Mouse (Mus musculus): Measurements from ENCODE around the gene Galr2.

Galr2 gene

DNA sequence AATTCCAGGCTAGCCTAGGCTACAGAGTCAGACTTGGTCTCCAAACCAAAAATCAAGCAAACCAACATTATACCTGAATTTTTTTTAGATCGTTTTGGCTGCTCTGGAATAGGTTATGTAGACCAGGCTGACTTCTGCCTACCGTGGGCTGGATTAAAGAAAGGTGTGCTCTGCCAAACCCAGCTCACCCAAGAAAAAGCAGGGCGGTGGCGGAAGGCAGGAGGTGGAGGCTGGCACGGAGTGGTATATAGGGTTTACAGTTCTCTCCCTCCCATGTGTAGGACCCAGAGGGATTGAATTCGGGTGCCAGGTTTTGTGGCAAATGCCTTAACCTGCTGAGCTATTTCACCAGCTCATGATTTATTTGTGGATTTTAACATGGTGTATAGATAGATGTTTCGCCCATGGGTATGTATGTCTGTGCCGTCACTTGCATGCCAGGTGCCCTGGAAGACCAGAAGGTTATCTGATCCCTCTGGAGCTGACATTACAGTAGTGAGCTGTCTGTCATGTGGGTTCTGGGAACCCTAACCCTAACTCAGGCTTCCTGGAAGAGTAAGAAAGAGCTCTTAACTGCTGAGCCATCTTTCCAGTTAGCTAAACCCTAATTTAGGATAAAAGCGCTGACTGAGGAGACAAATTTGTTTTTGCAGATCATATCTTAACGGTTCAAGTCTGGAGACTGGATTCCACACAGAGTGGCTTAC lies 26.4 kb downstream of the Galr2 start, which contains the start of gene Exoc7:
Gene Exoc7, minus strand, starts transcription at position 215 of the 707 bp plus-strand sequence.
- no peak for DNase-seq (ENCODE audit: low spot score)

DNA sequence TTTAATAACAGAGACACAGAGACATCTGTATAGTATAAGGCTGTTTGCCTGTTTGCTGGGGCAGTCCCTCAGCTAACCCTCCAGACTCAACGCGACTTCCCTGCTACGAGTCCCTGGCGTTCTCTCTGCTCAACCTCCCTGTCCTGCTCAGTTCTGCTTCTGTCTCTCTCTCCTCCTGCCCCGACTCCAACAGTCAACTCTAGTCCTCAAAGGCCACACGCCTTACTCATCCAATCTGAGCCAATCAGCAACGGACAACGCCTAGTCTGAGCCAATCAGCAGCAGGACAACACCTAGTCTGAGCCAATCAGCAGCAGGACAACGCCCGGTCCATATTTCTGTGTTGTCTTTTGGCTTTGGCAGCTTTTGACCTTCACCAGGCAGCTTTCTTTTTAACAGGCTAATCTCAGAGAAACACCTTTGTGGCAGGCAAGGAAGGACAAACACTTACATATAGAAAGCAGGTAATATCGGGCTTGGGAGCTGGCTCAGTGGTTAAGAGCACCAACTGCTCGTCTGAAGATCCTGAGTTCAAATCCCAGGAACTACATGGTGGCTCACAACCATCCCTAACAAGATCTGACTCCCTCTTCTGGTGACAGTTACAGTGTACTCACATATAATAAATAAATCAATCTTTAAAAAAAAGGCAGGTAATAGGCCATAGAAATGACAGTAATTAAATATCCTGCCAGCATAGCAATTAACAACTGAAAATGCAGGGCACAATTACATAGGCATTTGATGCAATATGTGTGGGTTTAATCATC lies 27.2 kb downstream of the Galr2 start:
- no peak for DNase-seq (ENCODE audit: low spot score)

DNA sequence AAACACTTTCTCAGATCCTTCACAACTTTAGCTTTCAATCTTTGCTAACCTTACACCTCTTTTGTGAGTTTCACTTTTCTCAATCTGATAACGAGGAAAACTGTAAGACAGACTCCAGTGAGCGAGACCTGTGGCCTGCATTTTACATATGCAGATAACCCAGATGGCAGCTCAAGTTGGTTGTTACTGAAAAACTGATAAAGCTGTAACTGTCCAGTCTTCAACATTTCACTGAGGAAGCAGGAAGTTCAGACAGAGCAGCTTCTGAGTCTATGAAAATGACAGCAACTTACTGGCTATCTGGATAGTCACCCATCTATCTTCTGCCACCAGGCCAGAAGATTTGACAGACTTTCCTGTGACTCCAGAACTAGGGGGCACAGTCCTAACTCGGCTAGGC lies 28.9 kb downstream of the Galr2 start:
- DNase-seq (ENCODE audit: low spot score) = no peak

DNA sequence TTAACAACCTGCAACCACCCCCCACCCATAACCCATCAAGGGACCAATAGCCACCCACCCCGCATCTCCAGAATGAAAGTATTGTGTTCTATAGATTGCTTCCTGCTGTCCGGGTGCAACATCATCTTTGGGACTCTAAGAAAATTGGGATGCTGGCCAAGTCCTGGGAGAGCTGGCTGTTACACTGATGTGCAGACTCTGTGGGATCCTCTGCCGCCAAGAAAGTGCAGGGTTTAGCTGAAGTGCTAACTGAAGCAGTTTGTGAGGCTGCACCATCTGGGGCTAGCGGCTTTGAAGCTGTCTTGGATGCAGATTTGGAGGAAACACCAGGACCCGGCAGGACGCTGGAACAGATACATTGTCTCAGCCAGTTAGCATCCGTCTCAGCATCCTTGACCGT lies 30.4 kb downstream of the Galr2 start:
- DNase-seq (ENCODE audit: low spot score) = no peak

DNA sequence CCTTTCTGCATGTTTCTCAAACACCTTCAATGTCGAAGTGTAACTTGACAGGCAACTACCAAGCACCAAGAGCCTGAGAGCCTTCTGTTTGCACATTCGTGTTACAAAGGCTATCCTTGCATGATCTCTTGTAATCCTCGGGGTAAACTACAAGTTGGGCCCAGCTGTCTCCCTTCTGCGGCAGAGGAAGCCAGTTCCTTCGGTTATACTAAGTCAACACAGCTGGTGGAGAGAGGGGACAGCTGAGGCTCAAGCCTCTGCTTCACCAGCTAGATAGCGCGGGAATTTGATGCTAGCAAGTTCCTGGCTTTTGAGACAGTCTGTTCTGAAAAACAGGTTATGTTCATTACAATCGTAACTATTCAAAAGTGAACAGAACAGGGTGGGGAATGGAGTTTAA lies 31.6 kb downstream of the Galr2 start:
- DNase-seq (ENCODE audit: low spot score) = no peak

DNA sequence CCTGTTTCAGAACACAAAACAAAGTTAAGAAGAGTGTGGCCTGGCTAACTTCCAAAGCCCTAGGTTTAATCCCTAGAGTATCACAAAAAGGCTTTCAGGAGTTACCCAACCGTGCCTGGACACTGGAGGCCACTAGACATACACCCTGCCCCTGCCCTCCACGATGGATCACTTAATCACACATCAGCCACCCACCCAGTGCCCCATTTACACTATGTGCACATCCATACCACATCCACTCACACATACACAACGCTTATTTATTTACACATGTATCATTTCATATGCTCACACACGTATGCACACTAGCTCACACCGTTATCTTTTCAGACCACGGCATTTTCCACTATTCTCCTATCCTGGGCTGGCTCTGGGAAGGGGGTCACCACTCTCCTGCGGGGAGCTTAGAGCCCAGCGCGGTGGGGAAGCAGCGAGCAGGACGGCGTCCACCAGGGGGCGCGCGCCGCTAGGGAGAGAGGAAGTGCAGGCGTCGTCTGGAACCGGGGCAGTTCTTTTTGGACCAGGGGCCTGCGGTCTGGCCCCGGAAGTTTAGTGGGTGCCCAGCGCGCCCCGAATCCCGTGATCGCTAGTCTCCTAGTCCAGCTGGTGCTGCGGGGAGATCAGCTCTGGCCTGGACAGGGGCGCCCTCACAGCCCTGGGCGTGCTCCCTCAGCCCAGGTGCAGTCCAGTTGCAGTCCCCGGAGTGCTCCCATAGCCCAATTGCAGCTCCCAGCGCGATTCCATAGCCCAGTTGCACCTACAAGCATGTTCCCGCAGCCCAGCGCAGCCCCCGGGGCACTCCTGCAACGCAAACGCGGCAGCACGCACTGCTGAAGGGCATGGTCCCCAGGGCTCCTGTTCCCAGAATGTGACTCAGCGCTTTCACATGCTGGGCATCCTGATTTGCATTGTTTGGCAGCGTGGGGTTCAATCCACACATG lies 38.2 kb downstream of the Galr2 start:
- DNase-seq (ENCODE audit: low spot score) = peak; percentile 89

DNA sequence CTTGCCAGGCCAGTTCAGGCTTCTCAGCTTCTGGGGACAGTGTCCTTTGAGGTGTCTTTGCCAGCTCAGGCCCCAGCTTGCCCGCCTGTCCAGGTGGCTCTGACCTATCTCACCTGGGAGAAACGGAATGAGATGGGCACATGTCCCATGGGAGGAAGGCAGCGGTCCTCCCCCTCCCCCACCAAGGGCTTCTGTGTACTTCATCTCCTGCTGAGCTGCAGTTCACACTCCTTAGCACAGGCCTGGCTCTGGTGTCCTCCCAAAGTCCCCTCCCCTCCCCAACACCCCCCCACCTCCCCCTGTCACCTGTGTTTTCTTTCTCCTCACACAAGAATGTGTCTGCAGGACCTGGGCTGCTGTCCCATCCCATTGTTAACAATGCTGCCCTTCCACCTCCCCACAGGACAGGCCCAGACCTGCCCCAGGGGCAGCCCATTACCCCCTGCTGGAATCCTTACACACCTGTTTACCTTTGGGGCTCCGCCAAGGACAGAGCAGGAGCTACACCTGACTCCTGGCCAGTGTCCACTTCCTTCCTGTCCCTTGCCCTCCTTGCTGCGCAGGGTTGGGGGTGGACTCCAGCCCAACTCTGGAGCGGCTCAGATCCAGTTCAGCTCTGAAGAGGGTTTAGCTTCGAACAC lies 46.3 kb downstream of the Galr2 start:
- peak; percentile 27 for DNase-seq (ENCODE audit: low spot score)

DNA sequence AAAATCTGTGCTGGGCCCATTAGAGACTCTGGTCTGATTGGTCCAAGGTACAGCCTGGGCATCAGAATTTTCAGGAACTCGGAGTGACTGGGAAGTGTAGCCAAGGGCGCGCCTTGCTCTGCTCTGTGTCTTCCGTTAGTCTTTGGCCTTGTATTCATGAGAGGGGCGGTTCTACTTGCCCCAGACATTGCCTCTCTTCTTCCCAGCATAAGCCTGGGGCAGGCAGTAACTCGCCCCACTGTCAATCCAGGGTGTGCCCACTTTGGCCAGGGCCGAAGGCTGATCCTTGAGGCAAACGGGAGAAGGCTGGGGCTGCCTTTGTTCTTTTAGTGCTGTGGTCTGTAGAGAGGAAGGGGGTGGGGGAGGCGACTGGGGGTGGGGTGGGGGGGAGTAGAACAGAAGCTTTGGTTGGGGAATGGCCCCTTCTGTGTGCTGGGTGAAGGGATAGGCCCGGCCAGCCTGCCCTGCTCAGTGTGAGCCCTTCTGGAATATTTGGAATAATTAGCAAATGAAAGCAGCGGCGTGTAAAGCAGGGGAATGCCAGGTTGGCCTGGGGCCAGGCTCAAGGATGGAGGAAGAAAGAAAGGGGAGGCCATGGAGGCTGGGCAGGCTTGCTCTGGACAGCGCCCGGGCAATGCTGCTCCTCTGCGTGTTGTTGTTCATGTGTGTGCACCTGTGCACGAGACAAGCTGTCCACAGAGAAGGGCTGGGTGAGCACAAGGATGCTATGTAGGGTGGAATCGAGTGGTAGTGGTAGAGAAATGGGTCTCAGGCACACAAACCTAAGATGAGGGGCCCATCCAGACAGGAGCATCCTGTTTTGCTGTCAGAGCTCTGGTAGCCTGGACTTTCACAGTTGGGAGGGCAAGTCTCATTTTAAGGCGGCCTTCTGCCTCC lies 48.8 kb downstream of the Galr2 start:
- peak; percentile 58 for DNase-seq (ENCODE audit: low spot score)

DNA sequence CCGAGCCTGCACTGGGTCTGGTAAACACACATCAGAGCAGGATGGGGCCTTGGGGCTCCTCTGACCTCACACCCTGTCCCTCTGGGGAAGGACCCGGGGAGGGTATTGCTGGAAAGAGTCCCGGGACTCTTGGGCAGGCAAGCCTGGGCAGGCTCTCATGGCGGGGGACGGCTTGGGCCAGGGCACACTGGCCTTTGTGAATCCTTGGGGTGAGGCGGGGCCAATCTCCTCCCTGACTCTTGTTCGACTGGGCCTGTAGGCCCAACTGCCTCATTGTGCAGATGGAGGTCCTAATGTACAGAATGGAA lies 49.4 kb downstream of the Galr2 start:
- DNase-seq (ENCODE audit: low spot score) = peak; percentile 31

DNA sequence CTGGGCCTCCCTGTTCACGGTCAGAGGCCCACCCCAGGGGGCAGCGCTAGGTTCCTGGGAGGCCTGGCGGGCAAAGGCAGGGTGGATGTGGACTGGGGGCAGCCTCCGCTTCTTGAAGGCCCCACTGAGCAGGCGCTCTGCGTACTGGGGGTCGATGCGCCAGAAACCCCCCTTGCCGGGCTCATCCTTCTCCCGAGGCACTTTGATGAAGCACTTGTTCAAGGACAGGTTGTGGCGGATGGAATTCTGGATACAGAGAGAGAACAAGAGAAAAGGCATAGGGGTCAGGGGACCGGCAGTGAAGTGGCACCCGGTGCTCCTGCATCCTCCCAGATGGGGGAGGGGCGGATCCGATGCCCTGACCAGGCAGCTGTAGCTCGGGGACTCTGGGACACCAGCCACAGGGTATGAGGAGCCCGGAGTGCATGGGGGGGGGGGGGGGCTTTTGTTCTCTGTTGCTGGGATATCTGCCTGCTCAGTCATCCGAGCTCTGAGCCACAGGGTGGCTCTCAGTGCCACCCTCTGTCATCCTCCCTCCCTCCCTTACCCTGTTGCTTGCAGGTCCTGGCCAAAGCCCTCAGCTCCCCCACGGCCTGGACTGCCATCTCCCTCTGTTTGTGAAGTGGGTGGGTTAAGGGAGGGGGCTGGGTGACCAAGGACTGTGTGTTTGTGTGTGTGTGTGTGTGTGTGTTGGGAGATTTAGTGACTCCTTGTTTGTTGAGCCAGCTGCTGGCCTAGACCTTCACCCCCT lies 51.7 kb downstream of the Galr2 start:
- no peak for DNase-seq (ENCODE audit: low spot score)

DNA sequence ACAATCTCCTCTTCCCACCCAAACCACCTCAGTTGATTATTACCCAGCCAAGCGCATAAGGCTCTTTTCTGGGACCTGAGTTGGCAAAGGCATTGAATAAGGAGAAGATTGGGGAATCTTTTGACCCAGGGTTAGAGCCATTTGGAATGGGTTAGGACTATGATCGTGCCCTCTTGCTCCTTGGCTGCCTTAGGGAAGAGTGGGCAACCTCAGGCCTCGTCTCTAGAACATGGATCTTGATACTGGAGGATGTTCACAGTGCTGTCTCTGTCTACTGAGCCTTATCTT lies 52.2 kb downstream of the Galr2 start:
- DNase-seq (ENCODE audit: low spot score) = no peak

Measured in ovary, postnatal 36 days (tissue).